Mouse (Mus musculus) heart, embryonic 15.5 days (tissue): ENCODE results near the gene Rbbp5. TPM values are rescaled to one million over a fixed set of nuclear protein-coding genes. Genes with fewer than 3 reads are reported as not detected.

Experiments
- ATAC-seq: fragments of 200-750 bp; cut with Nextera tagmentation; replicated peaks from 2 replicates; pipeline ENCODE4 v1.8.0; 2017; ENCODE audit warnings: low read depth, moderate TSS enrichment; ENCODE audit not compliant: insufficient number of reproducible peaks, insufficient read depth, low FRiP score
- H3K27ac ChIP-seq: fragments of 300-500 bp; sonication (generic); 2 replicates; pipeline ENCODE4 v1.5.1; 2015; ENCODE audit warnings: mild to moderate bottlenecking, inconsistent platforms
- H3K27me3 ChIP-seq: fragments of 300-500 bp; sonication (generic); 2 replicates; pipeline ENCODE4 v1.6.1; 2015; ENCODE audit warnings: inconsistent platforms
- H3K36me3 ChIP-seq: fragments of 300-500 bp; sonication (generic); 2 replicates; pipeline ENCODE4 v1.6.1; 2015; ENCODE audit warnings: mild to moderate bottlenecking, inconsistent platforms
- H3K4me1 ChIP-seq: fragments of 300-500 bp; sonication (generic); replicated peaks from 2 replicates; pipeline ENCODE4 v1.6.1; 2015; ENCODE audit warnings: inconsistent platforms
- H3K4me2 ChIP-seq: fragments of 300-500 bp; sonication (generic); 2 replicates; pipeline ENCODE4 v1.6.1; 2015; ENCODE audit warnings: inconsistent platforms, mild to moderate bottlenecking, moderate library complexity
- H3K4me3 ChIP-seq: fragments of 300-500 bp; sonication (generic); 2 replicates; pipeline ENCODE4 v1.5.1; 2015; ENCODE audit warnings: mild to moderate bottlenecking, inconsistent platforms
- H3K9ac ChIP-seq: fragments of 300-500 bp; sonication (generic); 2 replicates; pipeline ENCODE4 v1.6.1; 2015; ENCODE audit warnings: mild to moderate bottlenecking, inconsistent platforms
- H3K9me3 ChIP-seq: fragments of 300-500 bp; sonication (generic); replicated peaks from 2 replicates; pipeline ENCODE4 v1.6.1; 2016; ENCODE audit warnings: inconsistent platforms
- WGBS: fragments of 180-500 bp; shearing (Covaris S2); methylation state at CpG from one replicate; pipeline ENCODE4 v1.1.7; 2015; ENCODE audit warnings: mixed read lengths; 5-methylcytosine and 5-hydroxymethylcytosine counted together
- polyA plus RNA-seq: library from polyadenylated mRNA; unstranded; fragments of >200 nt; fragmentation: Nextera tagmentation; extraction: Ambion mirVana; gene quantifications from 2 replicates; pipeline ENCODE4 v1.2.1, GENCODE M21; 2015

Gene Rbbp5
- polyA plus RNA-seq, 1 experiment from 2014 or later: 25.9 TPM

GRCm38 (mm10) chr1:132500535-132500934 lies 23.4 kb downstream of the Rbbp5 start:
- WGBS: 88% methylated on average over 2 of the region's 2 CpGs
- Histone ChIP-seq H3K27me3 (no peaks in the 10 kb centered on the region), H3K9ac (no peak overlapping the region), H3K4me3 (no peak overlapping the region), H3K4me1 (no peaks in the 10 kb centered on the region), H3K27ac (no peak overlapping the region), H3K36me3 (peaks cover 88% of the 10 kb centered on the region), H3K4me2 (no peak overlapping the region), H3K9me3 (no peaks in the 10 kb centered on the region)
- no peak for ATAC-seq

- H3K4me2 ChIP-seq: no peak overlapping the region
- 91% methylated on average over 5 of the region's 5 CpGs for WGBS
- no peak overlapping the region for H3K27ac ChIP-seq
- H3K4me3 ChIP-seq: no peak overlapping the region
- H3K36me3 ChIP-seq: peaks cover 75% of the 10 kb centered on the region
- H3K4me1 ChIP-seq: no peaks in the 10 kb centered on the region
- no peak for ATAC-seq
- no peaks in the 10 kb centered on the region for H3K27me3 ChIP-seq
- H3K9me3 ChIP-seq: no peaks in the 10 kb centered on the region
- no peak overlapping the region for H3K9ac ChIP-seq
Measured at GRCm38 (mm10) chr1:132505155-132505554, 28.0 kb downstream of the Rbbp5 start.

GRCm38 (mm10) chr1:132506058-132506457 lies 28.9 kb downstream of the Rbbp5 start, which contains the start of gene Tmem81:
TSS of gene Tmem81 (plus strand) at chr1:132506230.
- no peak within 1 kb of the TSS for H3K9ac ChIP-seq
- ATAC-seq: no peak
- H3K4me2 ChIP-seq: no peak within 1 kb of the TSS
- no peaks in the 10 kb centered on the region for H3K4me1 ChIP-seq
- WGBS: 89% methylated on average over 7 of the region's 7 CpGs
- peaks cover 66% of the 10 kb centered on the region for H3K36me3 ChIP-seq
- no peaks in the 10 kb centered on the region for H3K9me3 ChIP-seq
- no peaks in the 10 kb centered on the region for H3K27me3 ChIP-seq
- no peak within 1 kb of the TSS for H3K4me3 ChIP-seq
- no peak within 1 kb of the TSS for H3K27ac ChIP-seq

GRCm38 (mm10) chr1:132506656-132507055 lies 29.5 kb downstream of the Rbbp5 start:
- no peaks in the 10 kb centered on the region for H3K9me3 ChIP-seq
- H3K4me1 ChIP-seq: no peaks in the 10 kb centered on the region
- 92% methylated on average over 7 of the region's 7 CpGs for WGBS
- 0 out of 2 replicates have a peak, but pooled peaks cover 3% of the 10 kb centered on the region for H3K27me3 ChIP-seq
- no peak for ATAC-seq
- H3K4me2 ChIP-seq: no peak overlapping the region
- H3K27ac ChIP-seq: no peak overlapping the region
- H3K36me3 ChIP-seq: peaks cover 60% of the 10 kb centered on the region
- H3K9ac ChIP-seq: no peak overlapping the region
- H3K4me3 ChIP-seq: no peak overlapping the region

GRCm38 (mm10) chr1:132509771-132510170 lies 32.6 kb downstream of the Rbbp5 start:
- WGBS: 80% methylated on average over 5 of the region's 5 CpGs

GRCm38 (mm10) chr1:132511521-132511920 lies 34.4 kb downstream of the Rbbp5 start:
- Histone ChIP-seq H3K27ac (no peak overlapping the region), H3K9ac (no peak overlapping the region), H3K4me3 (no peak overlapping the region), H3K9me3 (no peaks in the 10 kb centered on the region), H3K36me3 (peaks cover 16% of the 10 kb centered on the region), H3K4me2 (no peak overlapping the region), H3K27me3 (0 out of 2 replicates have a peak, but pooled peaks cover 3% of the 10 kb centered on the region), H3K4me1 (no peaks in the 10 kb centered on the region)
- WGBS: 42% methylated on average over 8 of the region's 8 CpGs
- ATAC-seq: no peak

More at GRCm38 (mm10) chr1:132509771-132510170, 32.6 kb downstream of the Rbbp5 start:
- Histone ChIP-seq H3K36me3 (peaks cover 34% of the 10 kb centered on the region), H3K9ac (no peak overlapping the region), H3K27ac (no peak overlapping the region), H3K4me1 (no peaks in the 10 kb centered on the region), H3K4me2 (no peak overlapping the region), H3K4me3 (no peak overlapping the region), H3K27me3 (0 out of 2 replicates have a peak, but pooled peaks cover 3% of the 10 kb centered on the region), H3K9me3 (no peaks in the 10 kb centered on the region)
- no peak for ATAC-seq

GRCm38 (mm10) chr1:132512106-132512505 lies 34.9 kb downstream of the Rbbp5 start:
- no peak for ATAC-seq
- WGBS: 65% methylated on average over 8 of the region's 8 CpGs
- H3K27me3 ChIP-seq: 0 out of 2 replicates have a peak, but pooled peaks cover 3% of the 10 kb centered on the region
- H3K4me2 ChIP-seq: no peak overlapping the region
- no peak overlapping the region for H3K27ac ChIP-seq
- peaks cover 10% of the 10 kb centered on the region for H3K36me3 ChIP-seq
- H3K9me3 ChIP-seq: no peaks in the 10 kb centered on the region
- no peaks in the 10 kb centered on the region for H3K4me1 ChIP-seq
- H3K9ac ChIP-seq: no peak overlapping the region
- H3K4me3 ChIP-seq: no peak overlapping the region

GRCm38 (mm10) chr1:132515339-132515738 lies 38.2 kb downstream of the Rbbp5 start:
- no peak for ATAC-seq

GRCm38 (mm10) chr1:132516776-132517175 lies 39.6 kb downstream of the Rbbp5 start:
- Histone ChIP-seq H3K27me3 (0 out of 2 replicates have a peak, but pooled peaks cover 5% of the 10 kb centered on the region), H3K4me3 (no peak overlapping the region), H3K36me3 (no peaks in the 10 kb centered on the region), H3K9ac (no peak overlapping the region), H3K9me3 (no peaks in the 10 kb centered on the region), H3K4me2 (no peak overlapping the region), H3K4me1 (no peaks in the 10 kb centered on the region), H3K27ac (no peak overlapping the region)
- WGBS: 85% methylated on average over 11 of the region's 11 CpGs
- no peak for ATAC-seq

More at GRCm38 (mm10) chr1:132515339-132515738, 38.2 kb downstream of the Rbbp5 start:
- Histone ChIP-seq H3K4me3 (no peak overlapping the region), H3K9ac (no peak overlapping the region), H3K27me3 (0 out of 2 replicates have a peak, but pooled peaks cover 7% of the 10 kb centered on the region), H3K4me2 (no peak overlapping the region), H3K4me1 (no peaks in the 10 kb centered on the region), H3K27ac (no peak overlapping the region), H3K9me3 (no peaks in the 10 kb centered on the region), H3K36me3 (no peaks in the 10 kb centered on the region)
- WGBS: 84% methylated on average over 12 of the region's 12 CpGs

- Histone ChIP-seq H3K4me3 (no peak overlapping the region), H3K9ac (no peak overlapping the region), H3K27me3 (0 out of 2 replicates have a peak, but pooled peaks cover 10% of the 10 kb centered on the region), H3K4me1 (no peaks in the 10 kb centered on the region), H3K4me2 (no peak overlapping the region), H3K27ac (no peak overlapping the region), H3K9me3 (no peaks in the 10 kb centered on the region), H3K36me3 (no peaks in the 10 kb centered on the region)
- ATAC-seq: no peak
- WGBS: 66% methylated on average over 18 of the region's 18 CpGs
Measured at GRCm38 (mm10) chr1:132518621-132519020, 41.5 kb downstream of the Rbbp5 start.

- H3K9ac ChIP-seq: no peak overlapping the region
- no peaks in the 10 kb centered on the region for H3K4me1 ChIP-seq
- no peak for ATAC-seq
- H3K36me3 ChIP-seq: no peaks in the 10 kb centered on the region
- WGBS: 89% methylated on average over 11 of the region's 11 CpGs
- H3K27ac ChIP-seq: no peak overlapping the region
- no peaks in the 10 kb centered on the region for H3K9me3 ChIP-seq
- H3K27me3 ChIP-seq: peaks cover 17% of the 10 kb centered on the region; the same call in 1 of the 2 replicates
- H3K4me3 ChIP-seq: no peak overlapping the region
- H3K4me2 ChIP-seq: no peak overlapping the region
Measured at GRCm38 (mm10) chr1:132519734-132520133, 42.6 kb downstream of the Rbbp5 start.

- no peak overlapping the region for H3K4me2 ChIP-seq
- H3K4me3 ChIP-seq: no peak overlapping the region
- H3K9me3 ChIP-seq: no peaks in the 10 kb centered on the region
- H3K27me3 ChIP-seq: peaks cover 27% of the 10 kb centered on the region
- WGBS: 29% methylated on average over 3 of the region's 6 CpGs
- no peak overlapping the region for H3K9ac ChIP-seq
- no peak overlapping the region for H3K27ac ChIP-seq
- no peaks in the 10 kb centered on the region; the same call in 1 of the 2 replicates for H3K4me1 ChIP-seq
- ATAC-seq: peak; percentile 56; the same call in 1 of the 2 replicates
- no peaks in the 10 kb centered on the region for H3K36me3 ChIP-seq
Measured at GRCm38 (mm10) chr1:132520764-132521163, 43.6 kb downstream of the Rbbp5 start.
